Mouse (Mus musculus) brain, embryonic 14.5 days (tissue): ENCODE measurements around the gene Zfp697. TPM values are rescaled to one million over a fixed set of nuclear protein-coding genes. Genes with fewer than 3 reads are reported as not detected.

Experiments
- DNase-seq: peaks from one replicate; pipeline ENCODE4 v3.0.0-alpha.2; 2011; ENCODE audit warnings: low read depth
- CTCF ChIP-seq: fragments of 200-500 bp; IDR thresholded peaks from 2 replicates; pipeline ENCODE4 v1.5.1; 2012; ENCODE audit warnings: inconsistent platforms, mild to moderate bottlenecking, moderate library complexity, borderline replicate concordance; ENCODE audit not compliant: insufficient read depth, insufficient read length; ENCODE audit errors: extremely low read depth
- POLR2A ChIP-seq: fragments of 200-500 bp; IDR thresholded peaks from 2 replicates; pipeline ENCODE4 v1.6.1; 2012; ENCODE audit warnings: mild to moderate bottlenecking, inconsistent platforms, borderline replicate concordance; ENCODE audit not compliant: poor library complexity, insufficient read depth, insufficient read length, severe bottlenecking; ENCODE audit errors: extremely low read depth
- polyA plus RNA-seq: library from polyadenylated mRNA; depleted of rRNA; stranded (reverse); fragments of >200 nt; gene quantifications from 2 replicates; pipeline ENCODE4 v1.2.3, GENCODE M21; 2012

The Zfp697 gene
- polyA plus RNA-seq, 1 experiment = 27.2 TPM

DNA sequence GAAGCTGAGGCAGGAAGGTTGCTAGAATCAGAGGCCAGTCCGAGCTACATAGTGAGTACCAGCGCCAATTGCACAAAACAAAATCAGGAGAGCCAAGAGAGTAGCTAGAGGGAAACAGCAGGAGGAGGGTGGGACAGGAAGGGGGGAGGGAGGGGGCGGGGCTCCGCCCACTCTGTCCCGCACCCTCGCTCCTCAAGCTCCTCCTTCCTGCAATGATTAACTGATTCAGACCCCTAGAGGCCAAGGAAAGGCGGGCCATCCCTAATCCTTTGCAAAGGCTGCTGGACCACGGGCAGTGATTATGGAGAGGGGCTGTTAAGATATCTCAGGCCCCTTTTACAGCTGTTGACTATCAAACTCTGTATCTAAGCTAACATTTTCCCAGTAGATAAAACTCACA lies 33.6 kb upstream of the Zfp697 start:
- DNase-seq = peak; percentile 46
- peak; percentile 7; the same call in 1 of the 2 replicates for TF ChIP-seq CTCF
- no peak for TF ChIP-seq POLR2A

DNA sequence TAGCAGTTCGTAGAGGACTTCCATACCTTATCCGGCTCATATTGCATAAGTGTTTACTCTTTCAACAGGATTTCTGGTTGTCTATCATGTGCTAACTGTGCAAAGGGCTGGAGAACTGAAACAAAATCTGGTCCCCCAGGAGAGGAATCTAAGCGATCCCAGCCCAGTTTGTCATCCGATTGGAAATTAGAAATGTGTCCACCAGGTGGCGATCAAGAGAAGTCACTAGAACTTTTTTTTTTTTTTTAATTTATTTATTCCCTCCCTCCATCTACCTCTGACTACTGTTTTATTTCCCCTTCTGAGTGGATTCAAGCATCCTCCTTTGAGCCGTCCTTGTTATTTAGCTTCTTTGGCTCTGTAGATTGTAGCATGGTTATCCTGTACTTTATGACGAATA lies 28.4 kb upstream of the Zfp697 start:
- TF ChIP-seq CTCF (peak; percentile 57; the same call in 1 of the 2 replicates), POLR2A (no peak)
- peak; percentile 76 for DNase-seq

DNA sequence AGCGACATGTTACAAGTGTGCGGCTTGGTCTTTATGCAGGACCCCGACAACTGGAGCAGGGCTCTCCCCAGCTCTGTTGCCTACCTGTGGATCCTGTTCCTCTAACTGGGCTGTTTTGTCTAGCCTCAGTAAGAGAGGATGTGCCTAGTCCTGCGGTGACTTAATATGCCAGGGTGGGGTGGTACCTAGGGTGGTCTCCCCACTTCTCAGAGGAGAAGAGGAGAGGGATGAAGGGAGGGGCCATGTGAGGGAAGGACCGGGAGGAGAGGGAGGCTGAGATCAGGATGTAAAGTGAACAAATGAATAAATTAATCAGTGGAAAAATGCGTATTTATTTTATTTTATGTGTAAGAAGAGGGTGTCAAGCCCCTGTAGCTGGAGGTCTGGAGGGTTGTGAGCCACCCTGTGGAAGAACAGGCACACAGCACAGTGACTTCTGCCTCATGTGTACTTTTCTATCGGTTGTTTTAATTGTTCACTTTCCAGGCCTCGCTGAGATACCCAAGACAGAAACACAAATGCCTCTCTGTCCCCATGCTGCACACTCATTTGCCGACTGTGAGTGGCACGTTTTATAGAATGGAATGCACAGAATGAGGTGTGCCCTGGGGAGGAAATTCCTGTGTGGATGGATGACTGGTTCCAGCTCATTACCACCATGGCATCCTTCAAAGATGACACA lies 26.8 kb upstream of the Zfp697 start:
- TF ChIP-seq POLR2A (no peak), CTCF (peak; percentile 33; the same call in 1 of the 2 replicates)
- DNase-seq = peak; percentile 42

DNA sequence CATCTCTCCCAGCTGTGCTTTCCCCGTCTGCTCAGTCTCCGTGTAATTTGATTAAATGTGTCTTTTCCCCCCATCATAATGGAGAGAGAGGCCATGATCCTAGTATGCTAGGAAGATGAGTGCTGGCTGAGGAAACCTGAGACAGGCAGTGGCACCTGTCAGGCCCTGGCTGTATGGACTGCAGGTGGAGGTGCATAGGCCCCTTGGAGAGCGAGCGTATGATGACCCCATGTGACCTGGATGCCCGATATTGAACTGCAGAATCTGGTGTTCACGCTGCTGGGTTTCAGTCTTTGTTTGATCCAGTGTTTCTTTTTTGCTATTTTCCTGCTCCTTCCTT lies 26.3 kb upstream of the Zfp697 start:
- TF ChIP-seq POLR2A (no peak), CTCF (no peak)
- DNase-seq = no peak

DNA sequence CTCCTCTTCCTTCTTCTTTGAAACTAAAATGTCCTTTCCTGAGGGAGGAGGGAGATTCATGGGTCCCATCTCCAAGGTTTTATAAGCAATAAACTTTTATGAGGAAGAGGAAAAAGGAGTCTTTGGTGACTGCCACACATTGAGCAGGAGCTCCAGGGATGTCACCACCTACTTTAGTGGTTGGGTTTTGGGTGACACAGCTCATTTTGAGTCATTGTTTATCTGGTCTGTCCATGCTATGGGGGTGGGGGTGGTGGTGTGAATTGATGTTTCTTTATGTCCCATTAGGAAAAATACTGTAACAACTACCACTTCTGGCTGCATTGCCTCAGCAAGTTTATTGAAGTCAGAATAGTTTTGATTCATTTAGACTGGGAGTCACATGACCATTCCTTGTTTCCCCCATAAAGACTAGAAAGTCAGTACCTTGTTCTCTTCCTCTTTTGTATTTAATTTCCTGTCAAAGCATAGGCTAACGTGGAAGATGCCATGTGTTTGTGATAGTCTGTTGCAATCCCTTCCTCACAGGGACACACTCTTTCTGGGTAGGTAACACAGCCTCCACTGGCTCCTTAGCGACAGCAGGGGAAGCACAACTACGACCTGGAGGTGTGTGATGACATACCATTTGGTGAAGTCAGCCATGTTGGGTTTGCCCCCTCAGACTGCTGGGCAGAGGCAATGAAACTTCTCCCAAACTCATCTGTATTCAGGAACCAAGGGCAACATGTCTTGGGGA lies 25.5 kb upstream of the Zfp697 start:
- DNase-seq = no peak
- TF ChIP-seq CTCF (no peak), POLR2A (no peak)

DNA sequence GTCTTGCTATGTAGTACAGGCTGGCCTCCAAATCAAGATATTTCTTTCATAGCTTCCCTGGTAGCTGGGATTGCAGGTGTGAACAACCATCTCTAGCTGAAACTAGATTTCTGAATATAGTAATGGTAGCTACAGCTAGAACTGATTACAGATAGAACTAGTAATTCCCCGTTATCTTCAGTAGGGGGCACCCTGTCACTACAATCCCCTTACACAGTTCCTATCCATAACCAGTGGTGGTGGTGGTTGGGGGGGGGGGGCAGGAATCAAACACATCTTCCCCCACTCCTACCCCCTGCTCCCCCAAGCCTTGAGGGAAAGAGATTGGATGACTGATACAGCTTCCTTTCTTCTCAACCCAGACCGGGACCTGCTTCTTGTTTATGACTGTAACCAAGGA lies 19.5 kb upstream of the Zfp697 start:
- peak; percentile 32 for DNase-seq

DNA sequence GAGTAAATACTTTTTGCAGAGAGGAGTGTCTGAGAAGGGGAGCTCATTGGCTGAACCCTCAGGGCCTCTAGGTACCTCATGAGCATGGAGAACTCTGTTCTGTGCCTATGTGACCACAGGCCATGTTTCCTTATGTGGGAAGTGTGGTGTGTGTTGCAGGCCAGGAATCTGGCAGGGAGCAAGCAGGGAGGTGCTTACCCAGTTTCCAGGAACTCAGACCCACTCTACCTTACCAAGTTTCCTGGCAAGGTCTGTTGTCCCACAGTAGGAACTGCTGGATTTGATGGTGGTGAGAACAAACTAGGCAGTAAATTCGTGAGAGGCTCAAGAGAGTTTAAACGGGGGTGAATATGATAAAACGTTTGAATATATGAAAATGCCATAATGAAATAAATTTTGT lies 16.2 kb upstream of the Zfp697 start:
- no peak for DNase-seq
- TF ChIP-seq CTCF = no peak
- no peak for TF ChIP-seq POLR2A

More for the DNA sequence above, 19.5 kb upstream of the Zfp697 start:
- TF ChIP-seq POLR2A (no peak), CTCF (peak; percentile 39; the same call in 1 of the 2 replicates)

DNA sequence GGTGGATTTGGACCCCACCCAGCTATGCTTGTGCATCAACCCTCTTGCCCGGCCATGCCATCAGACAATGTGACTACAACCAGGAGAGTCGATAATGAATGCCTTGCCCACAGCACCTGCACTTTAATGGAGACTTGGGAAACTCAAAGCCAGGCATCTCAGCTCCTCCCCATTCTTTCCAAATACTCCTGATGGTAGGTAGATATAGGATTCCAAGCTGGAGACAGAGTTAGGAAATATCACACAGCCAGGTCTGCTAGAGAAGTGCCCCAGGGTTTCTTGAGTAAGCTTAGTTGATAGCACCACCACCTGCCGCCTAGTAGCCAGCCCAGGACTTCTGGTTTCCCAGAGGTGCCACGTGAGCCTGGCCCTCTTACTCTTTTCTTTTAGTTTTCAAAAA lies 15.4 kb upstream of the Zfp697 start:
- DNase-seq = no peak
- no peak for TF ChIP-seq POLR2A
- no peak for TF ChIP-seq CTCF

DNA sequence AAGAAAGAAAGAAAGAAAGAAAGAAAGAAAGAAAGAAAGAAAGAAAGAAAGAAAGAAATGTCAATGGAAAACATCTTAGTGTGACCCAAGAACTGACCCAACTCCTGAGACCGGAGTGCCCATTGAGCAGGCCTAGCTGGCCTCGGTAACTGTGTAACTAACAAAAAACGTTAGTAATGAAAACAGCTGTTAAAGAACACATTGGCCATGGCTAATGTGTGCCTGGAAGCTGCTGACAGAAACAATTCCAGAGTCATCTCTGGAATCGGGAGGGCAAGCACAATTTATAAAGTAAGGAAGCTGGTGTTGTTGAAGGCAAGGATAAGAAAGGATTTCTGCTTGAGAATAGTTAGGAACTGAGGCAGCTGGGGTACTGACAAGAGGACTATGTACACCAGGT lies 14.0 kb upstream of the Zfp697 start:
- DNase-seq = no peak
- TF ChIP-seq CTCF (no peak), POLR2A (no peak)

DNA sequence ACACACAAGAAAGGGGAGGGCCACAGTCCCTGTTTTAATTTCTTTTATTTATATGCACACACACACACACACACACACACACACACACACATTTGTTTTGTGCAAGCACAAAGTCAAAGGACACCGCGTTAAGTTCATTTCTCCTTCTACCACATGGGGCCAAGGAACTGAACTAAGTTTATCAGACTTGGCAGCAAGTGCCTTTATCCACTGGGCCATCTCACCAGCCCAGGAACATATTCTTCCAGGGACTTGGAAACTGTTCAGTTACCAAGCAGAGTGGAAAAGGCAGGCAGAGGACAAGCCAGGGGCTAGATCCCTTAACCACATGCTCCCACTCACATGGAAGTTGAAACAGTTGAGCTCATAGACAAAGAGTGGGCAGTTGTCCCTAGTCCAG lies 13.5 kb upstream of the Zfp697 start:
- TF ChIP-seq POLR2A (no peak), CTCF (no peak)
- no peak for DNase-seq

DNA sequence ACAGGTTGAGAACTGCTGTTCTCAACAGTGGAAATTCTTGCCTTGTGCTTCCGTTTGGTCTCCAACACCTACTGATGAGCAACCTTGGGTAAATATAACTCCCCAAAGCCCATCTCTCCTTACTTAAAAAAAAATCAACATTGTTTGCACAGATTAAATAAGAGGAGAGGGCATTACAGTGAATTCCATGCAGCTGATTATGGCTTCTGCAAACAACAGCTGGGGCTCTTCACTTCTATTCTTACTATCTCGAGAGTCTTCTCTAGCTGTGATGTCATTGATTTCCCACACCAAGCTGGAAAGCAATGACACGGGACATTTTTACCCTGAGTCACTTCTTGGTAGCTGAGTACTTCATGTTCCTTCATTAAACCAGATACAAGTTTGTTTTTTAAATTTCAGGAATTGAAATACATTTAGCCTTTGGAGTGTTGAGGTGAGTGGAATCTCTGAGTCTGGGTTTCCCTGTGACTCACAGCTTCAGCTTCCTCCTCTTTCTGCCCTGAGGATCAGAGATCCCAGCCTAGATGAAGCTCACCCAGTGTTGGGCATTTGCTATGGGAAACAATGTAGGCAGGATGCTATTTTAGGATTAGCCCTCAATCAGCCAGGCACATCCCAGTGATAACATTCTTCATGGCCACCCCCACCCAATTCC lies 8.1 kb upstream of the Zfp697 start:
- DNase-seq = no peak
- TF ChIP-seq CTCF (no peak), POLR2A (no peak)
